Mouse (Mus musculus) C2C12 (cell line): ENCODE measurements at regions not wholly inside any gene's neighbourhood (a gene's known extent, or its start where the extent isn't known, plus 50 kb on each side); places are given as distances from the start of the nearest gene placed in this dataset.

ENCODE experiments used
- CEBPB ChIP-seq: IDR thresholded peaks from one replicate; pipeline ENCODE4 v1.6.1; 2011; ENCODE audit warnings: low read depth, mild to moderate bottlenecking, control low read depth, moderate library complexity
- CTCF ChIP-seq: IDR thresholded peaks from one replicate; pipeline ENCODE4 v1.5.1; 2011; ENCODE audit not compliant: control insufficient read depth, insufficient read depth, insufficient read length
- FOSL1 ChIP-seq: IDR thresholded peaks from one replicate; pipeline ENCODE4 v1.8.0; 2011; ENCODE audit warnings: mild to moderate bottlenecking, low read length; ENCODE audit not compliant: poor library complexity, insufficient read depth, severe bottlenecking
- MYOD1 ChIP-seq: IDR thresholded peaks from one replicate; pipeline ENCODE4 v1.6.1; 2011; ENCODE audit warnings: low read depth; ENCODE audit not compliant: control insufficient read depth, insufficient read length
- MYOG ChIP-seq: IDR thresholded peaks from one replicate; pipeline ENCODE4 v1.6.1; 2011; ENCODE audit not compliant: control insufficient read depth, insufficient read length; ENCODE audit errors: extremely low read depth
- USF1 ChIP-seq: IDR thresholded peaks from one replicate; pipeline ENCODE4 v1.6.1; 2011; ENCODE audit warnings: low read depth, mild to moderate bottlenecking, control low read depth, moderate library complexity

- TF ChIP-seq CTCF (no peak), USF1 (no peak), FOSL1 (no peak), MYOG (no peak), CEBPB (no peak), MYOD1 (no peak)
Measured at GRCm38 (mm10) chr6:51369771-51370170, 62.7 kb upstream of the Nfe2l3 start.
